Mouse (Mus musculus): ENCODE measurements around the gene Stpg1.

Gene Stpg1

GRCm38 (mm10) chr4:135513865-135514264, 19.3 kb downstream of the Stpg1 start:
- no peak for DNase-seq (ENCODE audit: low spot score in 2 of 2)

- no peak for DNase-seq (ENCODE audit: low spot score in 2 of 2)
These were observed 20.3 kb downstream of the Stpg1 start for GRCm38 (mm10) chr4:135514925-135515324.

GRCm38 (mm10) chr4:135516351-135517316, 22.0 kb downstream of the Stpg1 start:
- no peak for DNase-seq (ENCODE audit: low spot score in 2 of 2)

- DNase-seq (ENCODE audit: low spot score in 2 of 2): no peak
These were observed 23.5 kb downstream of the Stpg1 start for GRCm38 (mm10) chr4:135518135-135518534.

GRCm38 (mm10) chr4:135520421-135520820, 25.8 kb downstream of the Stpg1 start:
- no peak for DNase-seq (ENCODE audit: low spot score in 2 of 2)

- DNase-seq (ENCODE audit: low spot score in 2 of 2): no peak
These were observed 29.3 kb downstream of the Stpg1 start for GRCm38 (mm10) chr4:135523939-135524338.

- DNase-seq (ENCODE audit: low spot score in 2 of 2): no peak
These were observed 30.5 kb downstream of the Stpg1 start for GRCm38 (mm10) chr4:135525057-135525456.

GRCm38 (mm10) chr4:135526039-135526710, 31.6 kb downstream of the Stpg1 start:
- DNase-seq (ENCODE audit: low spot score in 2 of 2): no peak

GRCm38 (mm10) chr4:135530270-135530669, 35.7 kb downstream of the Stpg1 start:
- no peak for DNase-seq (ENCODE audit: low spot score in 2 of 2)

GRCm38 (mm10) chr4:135531236-135531635, 36.6 kb downstream of the Stpg1 start:
- no peak for DNase-seq (ENCODE audit: low spot score in 2 of 2)

GRCm38 (mm10) chr4:135531771-135532613, 37.4 kb downstream of the Stpg1 start:
- no peak for DNase-seq (ENCODE audit: low spot score in 2 of 2)

GRCm38 (mm10) chr4:135533001-135533400, 38.4 kb downstream of the Stpg1 start:
- no peak for DNase-seq (ENCODE audit: low spot score in 2 of 2)

GRCm38 (mm10) chr4:135535021-135535420, 40.4 kb downstream of the Stpg1 start:
- DNase-seq (ENCODE audit: low spot score in 2 of 2): no peak

- no peak for DNase-seq (ENCODE audit: low spot score in 2 of 2)
These were observed 44.5 kb downstream of the Stpg1 start for GRCm38 (mm10) chr4:135539056-135539455.

- DNase-seq (ENCODE audit: low spot score in 2 of 2): no peak
These were observed 45.5 kb downstream of the Stpg1 start for GRCm38 (mm10) chr4:135540057-135540456.

GRCm38 (mm10) chr4:135544284-135544683, 49.7 kb downstream of the Stpg1 start:
- no peak for DNase-seq (ENCODE audit: low spot score in 2 of 2)

- DNase-seq (ENCODE audit: low spot score in 2 of 2): no peak
These were observed 50.5 kb downstream of the Stpg1 start for GRCm38 (mm10) chr4:135545080-135545511.

GRCm38 (mm10) chr4:135546008-135546407, 51.4 kb downstream of the Stpg1 start:
- no peak for DNase-seq (ENCODE audit: low spot score in 2 of 2)

GRCm38 (mm10) chr4:135546793-135547192, 52.2 kb downstream of the Stpg1 start:
- no peak for DNase-seq (ENCODE audit: low spot score in 2 of 2)

GRCm38 (mm10) chr4:135547551-135547950, 53.0 kb downstream of the Stpg1 start:
- DNase-seq (ENCODE audit: low spot score in 2 of 2): no peak

GRCm38 (mm10) chr4:135548108-135548507, 53.5 kb downstream of the Stpg1 start:
- no peak for DNase-seq (ENCODE audit: low spot score in 2 of 2)
